Mouse (Mus musculus) intestine, embryonic 14.5 days (tissue): ENCODE data around the gene Coa3. TPM values are rescaled to one million over a fixed set of nuclear protein-coding genes. Genes with fewer than 3 reads are reported as not detected.

Experiments used
- ATAC-seq: fragments of 200-750 bp; cut with Nextera tagmentation; replicated peaks from 2 replicates; pipeline ENCODE4 v1.8.0; 2017; ENCODE audit warnings: low read depth, moderate number of reproducible peaks, moderate TSS enrichment, moderate library complexity; ENCODE audit not compliant: low FRiP score, low TSS enrichment
- DNase-seq: peaks from one replicate; pipeline ENCODE4 v3.0.0-alpha.2; 2018; ENCODE audit warnings: low spot score
- H3K27ac ChIP-seq: fragments of 300-500 bp; sonication (generic); 2 replicates; pipeline ENCODE4 v1.5.1; 2014; ENCODE audit warnings: low read depth, mild to moderate bottlenecking, control low read depth
- H3K27me3 ChIP-seq: fragments of 300-500 bp; sonication (generic); replicated peaks from 2 replicates; pipeline ENCODE4 v1.6.1; 2014; ENCODE audit warnings: low read length, control low read depth; ENCODE audit not compliant: control insufficient read depth, insufficient read depth
- H3K36me3 ChIP-seq: fragments of 300-500 bp; sonication (generic); 2 replicates; pipeline ENCODE4 v1.6.1; 2014; ENCODE audit warnings: low read length, control low read depth; ENCODE audit not compliant: control insufficient read depth, insufficient read depth
- H3K4me1 ChIP-seq: fragments of 300-500 bp; sonication (generic); replicated peaks from 2 replicates; pipeline ENCODE4 v1.6.1; 2014; ENCODE audit warnings: low read length, control low read depth, mixed read lengths; ENCODE audit not compliant: control insufficient read depth, insufficient read depth
- H3K4me2 ChIP-seq: fragments of 300-500 bp; sonication (generic); 2 replicates; pipeline ENCODE4 v1.6.1; 2014; ENCODE audit warnings: low read length
- H3K4me3 ChIP-seq: fragments of 300-500 bp; sonication (generic); 2 replicates; pipeline ENCODE4 v1.5.1; 2014; ENCODE audit warnings: low read depth, low read length, control low read depth, mixed read lengths
- H3K9ac ChIP-seq: fragments of 300-500 bp; sonication (generic); 2 replicates; pipeline ENCODE4 v1.6.1; 2014; ENCODE audit warnings: mild to moderate bottlenecking, low read length
- H3K9me3 ChIP-seq: fragments of 300-500 bp; sonication (generic); 2 replicates; pipeline ENCODE4 v1.6.1; 2016; ENCODE audit warnings: low read length, control low read depth; ENCODE audit not compliant: control insufficient read depth
- WGBS: fragments of 180-500 bp; shearing (Covaris S2); extraction: QIAGEN DNeasy Blood & Tissue Kit; methylation state at CpG from one replicate; pipeline ENCODE4 v1.1.7; 2014; 5-methylcytosine and 5-hydroxymethylcytosine counted together
- polyA plus RNA-seq: library from polyadenylated mRNA; unstranded; fragments of >200 nt; fragmentation: Nextera tagmentation; extraction: Ambion mirVana; gene quantifications from 2 replicates; pipeline ENCODE4 v1.2.1, GENCODE M21; 2014

The Coa3 gene
- polyA plus RNA-seq, 1 experiment from 2014 or later, result 265 TPM

GRCm38 (mm10) chr11:101262272-101262967 lies 16.5 kb downstream of the Coa3 start:
- H3K4me3 ChIP-seq, result peak overlapping the region; percentile 63
- H3K9ac ChIP-seq, result peak overlapping the region; percentile 30; the same call in 1 of the 2 replicates
- H3K9me3 ChIP-seq, result no peaks in the 10 kb centered on the region
- WGBS, result 7% methylated on average over 24 of the region's 24 CpGs
- H3K27ac ChIP-seq, result no peak overlapping the region
- H3K27me3 ChIP-seq, result peaks cover 31% of the 10 kb centered on the region
- H3K4me1 ChIP-seq, result peaks cover 48% of the 10 kb centered on the region
- DNase-seq (peak; percentile 60), ATAC-seq (no peak)
- peak overlapping the region; percentile 98 for H3K4me2 ChIP-seq
- peaks cover 2% of the 10 kb centered on the region for H3K36me3 ChIP-seq

GRCm38 (mm10) chr11:101260826-101261380 lies 18.0 kb downstream of the Coa3 start:
- H3K36me3 ChIP-seq, result peaks cover 14% of the 10 kb centered on the region
- peak overlapping the region; percentile 76 for H3K27ac ChIP-seq
- DNase-seq (no peak), ATAC-seq (no peak)
- no peaks in the 10 kb centered on the region for H3K9me3 ChIP-seq
- under 1% methylated on average over 30 of the region's 30 CpGs for WGBS
- H3K4me3 ChIP-seq, result peak overlapping the region; percentile 63
- H3K4me2 ChIP-seq, result peak overlapping the region; percentile 98
- H3K4me1 ChIP-seq, result peaks cover 48% of the 10 kb centered on the region
- peaks cover 30% of the 10 kb centered on the region for H3K27me3 ChIP-seq
- H3K9ac ChIP-seq, result peak overlapping the region; percentile 66

- under 1% methylated on average over 37 of the region's 43 CpGs for WGBS
- H3K9me3 ChIP-seq, result no peaks in the 10 kb centered on the region
- DNase-seq (peak; percentile 89), ATAC-seq (peak; percentile 85)
- peak within 1 kb of the TSS; percentile 63 for H3K4me3 ChIP-seq
- peaks cover 28% of the 10 kb centered on the region for H3K27me3 ChIP-seq
- peaks cover 16% of the 10 kb centered on the region for H3K36me3 ChIP-seq
- H3K9ac ChIP-seq, result peak within 1 kb of the TSS; percentile 66
- peaks cover 48% of the 10 kb centered on the region for H3K4me1 ChIP-seq
- H3K4me2 ChIP-seq, result peak within 1 kb of the TSS; percentile 98
- peak within 1 kb of the TSS; percentile 76 for H3K27ac ChIP-seq
Measured at GRCm38 (mm10) chr11:101259948-101260825, 18.7 kb downstream of the Coa3 start, which contains the start of gene Wnk4. Wnk4 (plus strand) TSS chr11:101260567.

GRCm38 (mm10) chr11:101259261-101259712 lies 19.6 kb downstream of the Coa3 start:
- H3K27ac ChIP-seq, result peak overlapping the region; percentile 76
- H3K27me3 ChIP-seq, result peaks cover 21% of the 10 kb centered on the region
- peaks cover 16% of the 10 kb centered on the region for H3K36me3 ChIP-seq
- peak overlapping the region; percentile 98 for H3K4me2 ChIP-seq
- H3K4me1 ChIP-seq, result peaks cover 46% of the 10 kb centered on the region
- ATAC-seq (peak; percentile 14), DNase-seq (peak; percentile 79)
- H3K4me3 ChIP-seq, result peak overlapping the region; percentile 63
- 10% methylated on average over 6 of the region's 6 CpGs for WGBS
- H3K9ac ChIP-seq, result peak overlapping the region; percentile 22; the same call in 1 of the 2 replicates
- H3K9me3 ChIP-seq, result no peaks in the 10 kb centered on the region

GRCm38 (mm10) chr11:101255826-101256775 lies 22.8 kb downstream of the Coa3 start:
- no peaks in the 10 kb centered on the region for H3K9me3 ChIP-seq
- H3K4me1 ChIP-seq, result peaks cover 34% of the 10 kb centered on the region
- WGBS, result 85% methylated on average over 13 of the region's 13 CpGs
- no peak overlapping the region for H3K4me3 ChIP-seq
- no peaks in the 10 kb centered on the region for H3K27me3 ChIP-seq
- no peak overlapping the region for H3K4me2 ChIP-seq
- no peak for DNase-seq
- no peak overlapping the region for H3K27ac ChIP-seq
- H3K36me3 ChIP-seq, result peaks cover 16% of the 10 kb centered on the region
- no peak overlapping the region for H3K9ac ChIP-seq
- ATAC-seq, result no peak

- peaks cover 22% of the 10 kb centered on the region for H3K4me1 ChIP-seq
- H3K27me3 ChIP-seq, result no peaks in the 10 kb centered on the region
- WGBS, result under 1% methylated on average over 39 of the region's 40 CpGs
- peak within 1 kb of the TSS; percentile 93 for H3K27ac ChIP-seq
- DNase-seq (peak; percentile 94), ATAC-seq (peak; percentile 63)
- H3K36me3 ChIP-seq, result peaks cover 16% of the 10 kb centered on the region
- H3K4me2 ChIP-seq, result peak within 1 kb of the TSS; percentile 91
- H3K9me3 ChIP-seq, result no peaks in the 10 kb centered on the region
- H3K4me3 ChIP-seq, result peak within 1 kb of the TSS; percentile 83
- peak within 1 kb of the TSS; percentile 90 for H3K9ac ChIP-seq
Measured at GRCm38 (mm10) chr11:101253613-101254389, 25.1 kb downstream of the Coa3 start, which contains the start of gene Vps25. Vps25 (plus strand) TSS chr11:101253707.

- Histone ChIP-seq H3K4me1 (peaks cover 20% of the 10 kb centered on the region; the same call in 1 of the 2 replicates), H3K36me3 (peaks cover 16% of the 10 kb centered on the region; the same call in 1 of the 2 replicates), H3K27ac (peak overlapping the region; percentile 93), H3K4me3 (peak overlapping the region; percentile 83), H3K27me3 (no peaks in the 10 kb centered on the region), H3K4me2 (peak overlapping the region; percentile 91), H3K9me3 (no peaks in the 10 kb centered on the region), H3K9ac (peak overlapping the region; percentile 90)
- WGBS, result 7% methylated on average over 7 of the region's 7 CpGs
- ATAC-seq (no peak), DNase-seq (no peak)
Measured at GRCm38 (mm10) chr11:101252941-101253340, 26.0 kb downstream of the Coa3 start.
